In genomic region chr11:91342629-91343028, GRCm38 (mm10) we compare ENCODE assay signal across 26 mouse cellular contexts.
DNase-seq lines count a peak whose midpoint lies in the region; ATAC-seq lines count a peak whose summit lies in the region.
"Had no signal": no experiment of that assay in that cellular context is flagged by ENCODE, and none has a peak within 500 bp of the region (broad histone marks: within the 10 kb centered on the region; RNA-seq: fewer than 3 reads in every experiment).

No protein-coding gene starts in this region.

- H3K36me3 ChIP-seq in forebrain, embryonic 11.5 days (ENCODE audit: control insufficient read depth, insufficient read depth, low read length) = no peaks in the 10 kb centered on the region
- H3K36me3 ChIP-seq in forebrain, embryonic 12.5 days (replicated peaks) = no peaks in the 10 kb centered on the region
- no peaks in the 10 kb centered on the region for H3K36me3 ChIP-seq in forebrain, embryonic 14.5 days (ENCODE audit: control insufficient read depth, insufficient read depth, low read length)
- no peaks in the 10 kb centered on the region for H3K36me3 ChIP-seq in forebrain, embryonic 10.5 days (replicated peaks)
- no peaks in the 10 kb centered on the region for H3K36me3 ChIP-seq in midbrain, embryonic 12.5 days
- no peaks in the 10 kb centered on the region for H3K36me3 ChIP-seq in midbrain, embryonic 13.5 days
- H3K36me3 ChIP-seq: embryonic facial prominence, embryonic 13.5 days; embryonic facial prominence, embryonic 15.5 days; forebrain, embryonic 15.5 days; G1E had no signal

- H3K4me2 ChIP-seq in forebrain, embryonic 11.5 days (ENCODE audit: low read depth, low read length, severe bottlenecking) = no peak overlapping the region
- no peak overlapping the region for H3K4me2 ChIP-seq in forebrain, embryonic 12.5 days
- H3K4me2 ChIP-seq in forebrain, embryonic 14.5 days (ENCODE audit: low read length) = no peak overlapping the region
- no peak overlapping the region for H3K4me2 ChIP-seq in midbrain, embryonic 12.5 days (replicated peaks)
- no peak overlapping the region for H3K4me2 ChIP-seq in midbrain, embryonic 13.5 days (replicated peaks)
- H3K4me2 ChIP-seq: embryonic facial prominence, embryonic 13.5 days; embryonic facial prominence, embryonic 15.5 days; forebrain, embryonic 15.5 days had no signal

- peak; percentile 47; the same call in 1 of the 2 replicates for ATAC-seq in forebrain, embryonic 11.5 days (replicated peaks; ENCODE audit: low FRiP score)
- ATAC-seq in forebrain, embryonic 12.5 days (ENCODE audit: low FRiP score) = no peak
- 0 out of 2 replicates have a peak, but pooled peaks have one; percentile 42 for ATAC-seq in forebrain, embryonic 14.5 days
- ATAC-seq in midbrain, embryonic 12.5 days (ENCODE audit: low FRiP score, low read depth) = peak; percentile 76
- ATAC-seq in midbrain, embryonic 13.5 days = no peak
- ATAC-seq: activated CD4-positive, CD25-positive, alpha-beta regulatory T cell, adult 4 months; CD4-positive, CD25-positive, alpha-beta regulatory T cell, adult 4 months; forebrain, embryonic 15.5 days; Patski had no signal

- no peaks in the 10 kb centered on the region for H3K9me3 ChIP-seq in forebrain, embryonic 11.5 days (ENCODE audit: control insufficient read depth, low read length)
- no peaks in the 10 kb centered on the region for H3K9me3 ChIP-seq in forebrain, embryonic 12.5 days
- H3K9me3 ChIP-seq in forebrain, embryonic 14.5 days (replicated peaks; ENCODE audit: control insufficient read depth, low read length) = no peaks in the 10 kb centered on the region
- no peaks in the 10 kb centered on the region for H3K9me3 ChIP-seq in forebrain, embryonic 10.5 days
- H3K9me3 ChIP-seq in midbrain, embryonic 12.5 days = no peaks in the 10 kb centered on the region
- no peaks in the 10 kb centered on the region for H3K9me3 ChIP-seq in midbrain, embryonic 13.5 days
- H3K9me3 ChIP-seq: embryonic facial prominence, embryonic 13.5 days; embryonic facial prominence, embryonic 15.5 days; forebrain, embryonic 15.5 days had no signal

- 37% methylated on average over 1 of the region's 1 CpGs for WGBS in forebrain, embryonic 11.5 days
- WGBS in forebrain, embryonic 12.5 days = 32% methylated on average over 1 of the region's 1 CpGs
- 14% methylated on average over 1 of the region's 1 CpGs for WGBS in forebrain, embryonic 14.5 days
- WGBS in forebrain, embryonic 10.5 days = 59% methylated on average over 1 of the region's 1 CpGs
- 23% methylated on average over 1 of the region's 1 CpGs for WGBS in midbrain, embryonic 12.5 days
- 33% methylated on average over 1 of the region's 1 CpGs for WGBS in midbrain, embryonic 13.5 days

- H3K9ac ChIP-seq in forebrain, embryonic 11.5 days (ENCODE audit: low read length) = no peak overlapping the region
- no peak overlapping the region for H3K9ac ChIP-seq in forebrain, embryonic 12.5 days
- H3K9ac ChIP-seq in forebrain, embryonic 14.5 days (ENCODE audit: low read length) = no peak overlapping the region
- no peak overlapping the region for H3K9ac ChIP-seq in midbrain, embryonic 12.5 days (replicated peaks)
- H3K9ac ChIP-seq in midbrain, embryonic 13.5 days (replicated peaks) = no peak overlapping the region
- H3K9ac ChIP-seq: embryonic facial prominence, embryonic 13.5 days; embryonic facial prominence, embryonic 15.5 days; forebrain, embryonic 15.5 days had no signal

- no peaks in the 10 kb centered on the region for H3K27me3 ChIP-seq in forebrain, embryonic 11.5 days (ENCODE audit: control insufficient read depth, insufficient read depth, low read length)
- H3K27me3 ChIP-seq in forebrain, embryonic 12.5 days = no peaks in the 10 kb centered on the region
- no peaks in the 10 kb centered on the region for H3K27me3 ChIP-seq in forebrain, embryonic 14.5 days (replicated peaks; ENCODE audit: control insufficient read depth, insufficient read depth, low read length)
- H3K27me3 ChIP-seq in forebrain, embryonic 10.5 days (ENCODE audit: poor library complexity, severe bottlenecking) = no peaks in the 10 kb centered on the region
- no peaks in the 10 kb centered on the region for H3K27me3 ChIP-seq in midbrain, embryonic 12.5 days
- no peaks in the 10 kb centered on the region for H3K27me3 ChIP-seq in midbrain, embryonic 13.5 days
- H3K27me3 ChIP-seq: CH12.LX; embryonic facial prominence, embryonic 13.5 days; embryonic facial prominence, embryonic 15.5 days; forebrain, embryonic 15.5 days; Patski had no signal

- no peak for DNase-seq in forebrain, embryonic 11.5 days (ENCODE audit: low spot score)
- peak; percentile 27 for DNase-seq in forebrain, embryonic 14.5 days (ENCODE audit: low spot score)
- no peak for DNase-seq in forebrain, embryonic 10.5 days (ENCODE audit: extremely low spot score, low spot score)
- DNase-seq: adrenal gland, adult 8-10 months; adrenal gland, postnatal 14 days; adrenal gland, postnatal 36 days; B cell, adult 2 months; cerebellum, adult 11 months; cerebellum, adult 18-20 months; cerebellum, adult 8-10 months; cerebellum, adult 9-11 months; cerebellum, postnatal 14 days; cerebellum, postnatal 36 days; embryo, embryonic 11 days had no signal

- H3K4me1 ChIP-seq in forebrain, embryonic 11.5 days (replicated peaks; ENCODE audit: control insufficient read depth, insufficient read depth, low read length) = no peaks in the 10 kb centered on the region
- no peaks in the 10 kb centered on the region for H3K4me1 ChIP-seq in forebrain, embryonic 12.5 days
- no peaks in the 10 kb centered on the region for H3K4me1 ChIP-seq in forebrain, embryonic 14.5 days (ENCODE audit: control insufficient read depth, insufficient read depth, low read length)
- no peaks in the 10 kb centered on the region for H3K4me1 ChIP-seq in forebrain, embryonic 10.5 days
- no peaks in the 10 kb centered on the region for H3K4me1 ChIP-seq in midbrain, embryonic 12.5 days
- H3K4me1 ChIP-seq in midbrain, embryonic 13.5 days (replicated peaks) = no peaks in the 10 kb centered on the region
- H3K4me1 ChIP-seq: embryonic facial prominence, embryonic 13.5 days; embryonic facial prominence, embryonic 15.5 days; forebrain, embryonic 15.5 days had no signal

- H3K27ac ChIP-seq in forebrain, embryonic 11.5 days (ENCODE audit: low read depth, low read length) = no peak overlapping the region
- H3K27ac ChIP-seq in forebrain, embryonic 12.5 days = no peak overlapping the region
- no peak overlapping the region for H3K27ac ChIP-seq in forebrain, embryonic 14.5 days (ENCODE audit: low read depth, low read length)
- H3K27ac ChIP-seq in forebrain, embryonic 10.5 days = no peak overlapping the region
- H3K27ac ChIP-seq in midbrain, embryonic 12.5 days (replicated peaks) = no peak overlapping the region
- H3K27ac ChIP-seq in midbrain, embryonic 13.5 days = no peak overlapping the region
- H3K27ac ChIP-seq: embryonic facial prominence, embryonic 13.5 days; embryonic facial prominence, embryonic 15.5 days; forebrain, embryonic 15.5 days had no signal

- no peak overlapping the region for H3K4me3 ChIP-seq in forebrain, embryonic 11.5 days (ENCODE audit: low read depth, low read length)
- H3K4me3 ChIP-seq in forebrain, embryonic 12.5 days (replicated peaks) = no peak overlapping the region
- H3K4me3 ChIP-seq in forebrain, embryonic 14.5 days (ENCODE audit: low read depth, low read length) = no peak overlapping the region
- no peak overlapping the region for H3K4me3 ChIP-seq in forebrain, embryonic 10.5 days
- H3K4me3 ChIP-seq in midbrain, embryonic 12.5 days = no peak overlapping the region
- H3K4me3 ChIP-seq in midbrain, embryonic 13.5 days (replicated peaks) = no peak overlapping the region
- H3K4me3 ChIP-seq: embryonic facial prominence, embryonic 13.5 days; embryonic facial prominence, embryonic 15.5 days; erythroblast, embryonic 14.5 days; forebrain, embryonic 15.5 days had no signal

Comparison
In these comparisons a context has a peak if more than half of its experiments do, and no peak if none do; other contexts are left out.
1. ATAC-seq: peak in forebrain, embryonic 11.5 days (single experiment), forebrain, embryonic 14.5 days (single experiment) and midbrain, embryonic 12.5 days (single experiment); none in forebrain, embryonic 12.5 days (single experiment) and midbrain, embryonic 13.5 days (single experiment).